Mouse (Mus musculus) brain, embryonic 14.5 days (tissue): ENCODE data around the gene Tgfbr2. TPM values are rescaled to one million over a fixed set of nuclear protein-coding genes. Genes with fewer than 3 reads are reported as not detected.

Experiments used
- DNase-seq: peaks from one replicate; pipeline ENCODE4 v3.0.0-alpha.2; 2011; ENCODE audit warnings: low read depth
- CTCF ChIP-seq: fragments of 200-500 bp; IDR thresholded peaks from 2 replicates; pipeline ENCODE4 v1.5.1; 2012; ENCODE audit warnings: inconsistent platforms, mild to moderate bottlenecking, moderate library complexity, borderline replicate concordance; ENCODE audit not compliant: insufficient read depth, insufficient read length; ENCODE audit errors: extremely low read depth
- POLR2A ChIP-seq: fragments of 200-500 bp; IDR thresholded peaks from 2 replicates; pipeline ENCODE4 v1.6.1; 2012; ENCODE audit warnings: mild to moderate bottlenecking, inconsistent platforms, borderline replicate concordance; ENCODE audit not compliant: poor library complexity, insufficient read depth, insufficient read length, severe bottlenecking; ENCODE audit errors: extremely low read depth
- polyA plus RNA-seq: library from polyadenylated mRNA; depleted of rRNA; stranded (reverse); fragments of >200 nt; gene quantifications from 2 replicates; pipeline ENCODE4 v1.2.3, GENCODE M21; 2012

Gene Tgfbr2
- polyA plus RNA-seq, 1 experiment, result 13.6 TPM

- TF ChIP-seq POLR2A (no peak), CTCF (no peak)
- DNase-seq, result peak; percentile 59
These were observed 37.9 kb upstream of the Tgfbr2 start for GRCm38 (mm10) chr9:116212915-116213619.

GRCm38 (mm10) chr9:116212069-116212468, 36.9 kb upstream of the Tgfbr2 start:
- TF ChIP-seq POLR2A, result no peak
- TF ChIP-seq CTCF, result no peak
- DNase-seq, result no peak

GRCm38 (mm10) chr9:116208169-116208904, 33.2 kb upstream of the Tgfbr2 start:
- TF ChIP-seq POLR2A (no peak), CTCF (no peak)
- no peak for DNase-seq

- DNase-seq, result no peak
- no peak for TF ChIP-seq POLR2A
- no peak for TF ChIP-seq CTCF
These were observed 31.7 kb upstream of the Tgfbr2 start for GRCm38 (mm10) chr9:116206901-116207300.

GRCm38 (mm10) chr9:116203675-116204074, 28.5 kb upstream of the Tgfbr2 start:
- TF ChIP-seq POLR2A (no peak), CTCF (no peak)
- no peak for DNase-seq

- no peak for TF ChIP-seq POLR2A
- TF ChIP-seq CTCF, result no peak
- DNase-seq, result no peak
These were observed 24.0 kb upstream of the Tgfbr2 start for GRCm38 (mm10) chr9:116199127-116199526.

- TF ChIP-seq POLR2A, result no peak
- TF ChIP-seq CTCF, result no peak
These were observed 23.3 kb upstream of the Tgfbr2 start for GRCm38 (mm10) chr9:116198488-116198887.

GRCm38 (mm10) chr9:116197491-116198170, 22.5 kb upstream of the Tgfbr2 start:
- TF ChIP-seq CTCF (no peak), POLR2A (no peak)
- DNase-seq, result peak; percentile 36

More at GRCm38 (mm10) chr9:116198488-116198887, 23.3 kb upstream of the Tgfbr2 start:
- DNase-seq, result peak; percentile 58

GRCm38 (mm10) chr9:116193889-116194450, 18.8 kb upstream of the Tgfbr2 start:
- no peak for DNase-seq
- TF ChIP-seq POLR2A (no peak), CTCF (no peak)

GRCm38 (mm10) chr9:116193535-116193881, 18.3 kb upstream of the Tgfbr2 start:
- TF ChIP-seq CTCF, result no peak
- TF ChIP-seq POLR2A, result no peak
- DNase-seq, result no peak

- DNase-seq, result no peak
- TF ChIP-seq CTCF (no peak), POLR2A (no peak)
These were observed 17.8 kb upstream of the Tgfbr2 start for GRCm38 (mm10) chr9:116192826-116193534.

GRCm38 (mm10) chr9:116192253-116192652, 17.1 kb upstream of the Tgfbr2 start:
- no peak for DNase-seq
- no peak for TF ChIP-seq CTCF
- TF ChIP-seq POLR2A, result no peak
